Mouse (Mus musculus): ENCODE measurements around the gene Cdc25b. TPM values are rescaled to one million over a fixed set of nuclear protein-coding genes. Genes with fewer than 3 reads are reported as not detected.

Gene Cdc25b
- total RNA-seq, 2 experiments from 2014 or later, result 25.1 to 30.1 TPM

DNA sequence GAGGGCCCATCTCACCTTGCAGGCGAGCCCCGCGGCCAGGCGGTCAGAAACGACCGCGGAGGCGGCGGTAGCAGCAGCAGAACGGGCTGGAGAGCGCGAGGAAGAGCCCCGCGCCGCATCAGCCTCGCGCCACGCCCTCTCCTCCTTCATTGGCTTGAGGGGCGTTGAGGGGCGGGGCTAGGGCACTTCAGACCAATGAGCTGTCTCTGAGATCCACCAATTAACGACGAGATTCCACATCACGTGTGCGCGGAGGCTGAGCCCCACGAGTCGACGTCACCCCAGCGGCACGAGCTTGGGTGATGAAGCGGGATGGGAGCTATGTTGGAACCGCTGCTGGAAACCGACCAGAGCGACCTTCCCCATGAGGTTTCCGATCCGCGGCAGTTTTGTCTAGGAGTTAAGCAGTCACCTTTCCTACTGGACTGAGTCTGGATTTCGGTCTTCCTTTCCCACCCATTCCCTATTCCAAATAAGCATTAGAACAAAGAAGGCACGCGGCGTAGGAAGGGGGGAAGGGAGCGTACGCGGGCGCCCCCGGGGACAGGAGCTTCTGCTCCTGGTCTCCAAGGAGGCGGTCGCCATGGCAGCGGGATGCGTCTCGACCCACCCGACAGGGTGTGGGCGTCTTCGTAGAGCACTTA, 26.7 kb upstream of the Cdc25b start, which contains the start of gene 1700037H04Rik:
TSS of gene 1700037H04Rik (minus strand) at position 144 of the 644 bp plus-strand sequence.
- peak; percentile 98 for DNase-seq
- intact Hi-C loops (cut with DNase I), result no loop called here

DNA sequence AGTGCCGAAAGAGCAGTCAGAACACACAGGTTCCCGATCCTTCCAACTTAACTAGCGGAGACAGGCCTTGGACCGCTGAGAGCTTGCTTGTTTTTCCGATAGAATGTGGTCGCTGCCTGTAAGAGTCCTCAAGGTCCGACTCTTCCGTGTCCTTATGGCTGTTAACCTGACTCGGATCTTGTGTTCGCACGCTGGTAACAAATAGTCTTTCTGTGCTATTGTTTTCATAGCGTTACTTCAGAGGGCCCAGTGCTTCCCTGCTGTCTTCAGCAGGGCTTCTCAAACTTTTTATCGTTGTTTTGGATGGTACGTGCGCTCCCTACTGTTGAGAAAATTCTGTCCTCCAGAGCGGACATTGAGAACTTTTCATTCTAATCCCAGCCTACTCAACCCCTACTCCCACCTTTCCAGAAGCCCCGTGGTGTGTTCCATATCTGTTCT, 26.1 kb upstream of the Cdc25b start:
- intact Hi-C loops (cut with DNase I), result no loop called here
- no peak for DNase-seq

DNA sequence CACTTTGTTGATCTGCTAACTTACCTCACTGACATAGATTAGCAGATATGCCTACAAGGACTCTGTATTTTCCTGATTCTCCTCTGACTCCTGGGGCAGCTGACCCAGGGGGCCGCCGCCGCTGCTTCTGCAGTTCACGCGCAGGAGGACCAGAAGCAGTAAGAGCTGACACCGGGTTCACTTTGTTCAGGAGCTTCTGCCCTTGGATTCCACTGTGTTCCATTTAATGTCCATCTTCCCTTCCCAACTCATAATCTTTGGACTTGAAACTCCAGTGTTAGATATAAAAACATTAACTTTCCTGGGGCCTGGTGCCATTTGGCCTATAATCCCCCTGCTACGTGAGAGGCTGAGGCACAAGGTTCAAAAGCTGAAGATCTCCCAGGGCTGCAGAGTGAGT, 22.8 kb upstream of the Cdc25b start:
- DNase-seq, result no peak
- intact Hi-C loops (cut with DNase I), result no loop called here

DNA sequence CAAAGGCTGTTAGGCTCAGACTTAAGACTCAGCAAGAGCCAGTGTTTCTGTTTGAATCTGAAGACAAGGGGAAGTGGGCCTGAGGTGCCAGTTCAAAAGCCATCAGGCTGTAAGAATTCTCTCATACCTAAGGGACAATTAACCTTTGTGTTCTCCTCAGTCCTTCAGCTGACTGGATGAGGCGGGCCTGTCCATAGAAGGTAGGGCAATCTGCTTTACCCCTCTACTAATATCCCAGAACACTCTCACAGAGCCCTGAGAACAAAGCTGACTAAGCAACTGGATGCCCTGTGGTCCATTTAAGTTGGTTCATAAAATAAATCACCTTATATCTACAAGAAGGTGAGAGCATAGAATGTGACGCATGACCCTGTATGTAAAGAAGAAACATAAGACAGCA, 20.6 kb upstream of the Cdc25b start:
- DNase-seq, result no peak
- intact Hi-C loops (cut with DNase I), result no loop called here

DNA sequence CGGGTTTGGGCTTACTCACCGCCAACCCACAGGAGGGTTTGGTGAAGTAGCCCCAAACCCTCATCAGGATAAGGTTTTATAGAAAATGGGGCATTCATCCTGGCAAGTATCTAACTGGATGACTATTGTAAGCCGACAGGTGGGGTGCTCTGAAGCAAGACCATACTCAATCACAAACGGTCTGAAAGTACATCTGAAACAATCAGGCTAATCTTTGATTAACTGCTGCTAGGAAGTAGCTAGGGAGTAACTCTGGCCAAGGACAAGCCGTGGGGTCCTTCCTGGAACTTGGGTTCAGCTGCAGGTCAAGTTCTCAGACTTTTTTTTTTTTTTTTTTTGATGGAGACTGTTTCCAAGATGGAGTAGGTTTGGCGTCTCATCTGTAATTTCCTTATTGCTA, 18.8 kb upstream of the Cdc25b start:
- no peak for DNase-seq
- intact Hi-C loops (cut with DNase I), result no loop called here

DNA sequence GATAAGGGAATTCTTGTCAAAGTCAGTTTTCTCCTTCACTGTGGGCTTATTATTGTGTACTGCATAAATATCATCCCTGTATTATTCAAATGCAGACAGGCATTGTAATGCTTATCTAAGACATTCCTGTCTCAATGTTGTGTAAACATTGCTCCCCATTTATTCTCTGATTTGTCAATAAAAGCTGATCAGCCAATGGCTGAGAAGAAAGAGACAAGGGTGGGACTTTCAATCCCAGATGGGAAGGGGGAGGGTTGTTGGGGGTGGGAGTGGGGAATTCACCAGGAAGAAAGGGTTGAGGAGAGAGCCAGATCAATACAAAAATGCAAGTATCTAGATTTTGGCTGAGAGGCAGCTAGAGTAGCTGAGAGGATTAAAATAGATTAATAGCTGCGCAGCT, 17.8 kb upstream of the Cdc25b start:
- DNase-seq, result no peak
- intact Hi-C loops (cut with DNase I), result no loop called here

DNA sequence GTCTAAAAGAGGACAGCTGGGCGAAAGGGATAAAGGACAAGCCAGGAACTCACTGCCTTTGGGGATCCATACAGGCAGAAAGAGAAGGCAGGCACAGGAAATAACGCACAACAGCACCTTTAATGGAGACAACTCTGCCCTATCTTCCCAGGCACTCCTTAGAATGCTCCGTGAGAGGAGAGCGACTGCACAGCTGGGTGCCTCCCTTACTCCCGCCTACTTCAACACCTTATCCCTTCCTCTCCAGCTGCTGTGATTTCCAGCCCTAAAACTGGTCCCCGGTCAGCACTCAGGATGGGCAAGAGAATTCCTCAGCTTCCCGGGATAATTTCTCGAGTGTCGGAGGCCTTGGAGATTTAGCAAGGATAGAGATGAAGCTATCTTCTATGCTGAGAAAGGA, 15.8 kb upstream of the Cdc25b start:
- DNase-seq, result no peak
- intact Hi-C loops (cut with DNase I), result no loop called here

DNA sequence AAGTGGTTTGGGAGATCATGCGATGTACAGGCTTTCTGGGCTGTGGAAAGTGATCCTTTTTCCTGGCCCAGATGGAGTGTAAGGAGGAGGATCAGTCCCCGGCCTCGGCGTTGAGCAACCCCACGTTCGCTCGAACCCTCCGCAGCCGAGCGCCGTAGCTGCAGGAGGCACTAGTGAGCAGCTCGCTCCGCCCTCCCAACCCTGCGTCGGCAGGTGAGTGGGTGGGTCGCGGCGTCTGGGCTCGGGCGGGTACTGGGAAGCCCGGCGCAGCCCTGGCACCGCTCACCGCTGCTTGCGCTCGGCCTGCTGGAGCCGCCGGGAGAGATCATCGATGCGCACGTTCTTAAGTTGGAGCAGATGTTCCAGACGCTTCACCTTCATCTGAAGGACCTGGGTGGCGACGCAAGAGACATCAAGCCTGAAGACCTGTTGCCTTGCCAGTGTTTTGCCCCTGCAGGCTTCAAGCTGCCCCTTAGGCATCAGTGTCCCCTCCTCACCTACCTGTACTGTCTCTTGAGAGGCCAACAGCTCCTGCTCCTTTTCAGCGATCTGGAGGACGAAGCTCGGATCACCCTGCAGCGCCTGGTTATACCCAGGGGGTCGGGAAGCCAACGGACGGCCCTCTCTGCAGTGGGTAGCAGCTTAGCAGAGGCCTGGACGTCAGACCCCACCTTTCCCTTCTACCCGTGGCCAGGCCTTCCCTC, 15.2 kb upstream of the Cdc25b start:
- peak; percentile 60 for DNase-seq
- intact Hi-C loops (cut with DNase I), result no loop called here

DNA sequence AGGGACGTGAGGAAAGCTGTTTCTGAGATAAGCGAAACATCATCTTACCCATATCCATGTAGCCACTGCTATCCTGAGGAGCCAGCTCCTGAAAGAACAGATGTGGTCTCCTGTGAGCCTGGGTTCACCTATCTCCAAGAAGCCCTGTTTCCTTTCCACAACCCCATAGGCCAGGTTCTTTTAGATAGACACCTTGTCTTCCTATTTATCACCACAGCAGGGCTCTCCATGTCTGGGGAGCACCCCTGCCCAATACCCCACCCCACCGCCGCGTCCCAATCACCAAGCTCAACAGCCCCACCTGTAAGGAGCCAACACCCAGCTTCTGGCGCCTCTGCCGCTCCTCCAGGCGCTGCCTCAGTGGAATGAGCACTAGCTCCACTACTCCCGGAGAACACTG, 14.4 kb upstream of the Cdc25b start:
- DNase-seq, result no peak
- intact Hi-C loops (cut with DNase I), result no loop called here

DNA sequence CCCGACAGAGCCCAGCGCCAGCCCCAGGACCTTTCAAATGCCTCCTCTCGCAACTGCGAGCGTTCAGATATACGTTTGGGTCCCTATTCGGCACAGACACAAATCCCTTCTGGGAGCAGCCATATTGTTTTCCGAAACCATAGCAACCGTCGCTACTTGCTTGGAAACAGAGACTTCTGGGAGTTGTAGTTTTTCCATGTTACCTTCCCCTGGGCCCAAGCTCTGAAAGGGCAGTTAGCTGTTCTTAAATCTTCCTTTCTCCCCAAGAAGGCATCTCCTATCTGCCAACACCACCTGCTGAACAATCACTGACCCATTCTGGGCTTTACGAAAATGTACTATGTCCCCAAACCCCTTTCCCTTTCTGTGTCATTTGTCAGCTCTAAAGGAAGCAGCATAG, 12.0 kb upstream of the Cdc25b start:
- intact Hi-C loops (cut with DNase I), result no loop called here
- DNase-seq, result peak; percentile 41

DNA sequence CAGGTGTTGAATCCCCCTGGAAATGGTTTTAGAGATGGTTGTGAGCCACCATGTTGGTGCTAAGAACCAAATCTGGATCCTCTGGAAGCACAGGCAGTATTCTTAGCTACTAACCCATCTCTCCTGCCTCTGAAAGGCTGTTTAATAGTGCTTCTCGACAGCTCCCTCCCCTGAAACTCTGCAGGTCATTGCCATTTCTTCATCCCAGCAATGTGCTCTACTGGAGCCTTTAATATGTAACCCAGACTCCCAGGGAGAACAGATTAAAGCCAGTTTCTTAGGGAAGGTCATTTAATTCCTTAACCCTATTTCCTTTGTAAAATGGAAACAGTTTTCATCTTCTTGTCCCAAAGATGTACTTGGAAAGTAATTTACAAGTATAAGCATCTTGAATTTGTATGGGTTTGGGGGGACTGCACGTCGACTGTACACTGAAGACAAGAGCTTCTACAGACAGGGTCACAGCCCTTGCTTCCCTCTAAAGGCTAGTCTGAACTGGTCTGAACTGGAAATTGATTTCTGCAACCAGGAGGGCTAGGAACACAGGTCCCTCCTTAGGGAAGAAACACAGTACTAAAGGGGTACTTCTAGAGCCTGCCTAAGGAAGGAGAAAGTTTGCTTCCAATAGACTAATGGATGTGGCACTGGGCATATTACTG, 11.3 kb upstream of the Cdc25b start:
- no peak for DNase-seq
- intact Hi-C loops (cut with DNase I), result no loop called here

DNA sequence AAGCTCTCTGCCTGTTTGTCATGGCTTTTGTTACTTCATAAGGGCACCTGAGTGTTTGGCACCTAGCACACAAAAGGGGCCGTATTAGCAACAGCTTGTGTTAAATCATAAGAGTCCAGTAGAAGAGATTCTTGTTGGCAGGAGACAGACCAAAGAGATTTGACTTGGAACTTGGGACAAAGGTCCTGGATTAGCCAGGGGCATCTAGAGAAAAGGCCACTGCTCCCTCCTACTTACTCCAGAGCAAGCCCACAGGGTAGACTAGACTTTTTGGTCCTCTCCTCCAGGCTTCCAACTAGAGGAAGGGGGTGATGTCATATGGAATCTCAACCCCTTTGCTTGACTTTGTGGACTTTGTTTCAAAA, 10.8 kb upstream of the Cdc25b start:
- intact Hi-C loops (cut with DNase I), result no loop called here
- DNase-seq, result no peak

DNA sequence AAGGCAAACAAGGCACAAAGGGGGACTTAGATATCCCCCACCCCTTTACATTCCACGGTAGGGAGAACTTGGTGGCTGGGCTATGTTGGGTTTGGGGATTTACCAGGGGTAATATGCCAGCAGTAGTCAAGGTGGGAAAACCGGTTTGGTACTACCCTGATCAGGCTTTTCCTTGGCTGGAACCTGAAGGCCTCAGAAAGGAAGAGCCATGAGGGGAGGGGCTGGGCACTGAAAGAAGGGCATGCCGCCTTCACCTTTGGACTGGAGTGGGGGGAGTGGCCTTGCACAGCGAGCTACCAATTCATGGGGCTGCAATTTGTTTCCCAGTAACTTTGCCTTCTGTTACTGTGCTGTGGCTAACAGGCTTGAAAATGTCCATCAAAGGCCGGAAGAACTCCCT, 10.3 kb upstream of the Cdc25b start:
- intact Hi-C loops (cut with DNase I), result no loop called here
- no peak for DNase-seq

DNA sequence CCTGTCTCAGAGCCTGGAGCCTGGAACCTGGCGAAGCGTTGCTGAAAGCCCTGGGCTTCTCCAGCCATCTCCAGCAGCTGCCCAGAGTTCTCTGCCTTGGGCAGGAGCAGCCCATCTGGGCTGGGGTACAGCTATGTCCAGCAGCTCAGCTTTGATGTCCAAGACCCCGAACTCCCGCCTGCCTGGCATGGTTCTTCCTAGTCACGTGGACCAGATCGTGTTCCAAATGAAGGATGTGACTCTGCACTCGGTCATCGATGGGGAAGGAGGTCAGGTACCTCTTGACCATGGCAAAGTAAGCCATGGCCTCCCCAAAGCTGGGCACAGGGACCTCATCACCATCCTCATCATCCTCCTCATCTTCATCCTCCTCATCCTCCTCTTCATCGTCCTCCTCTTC, 8.8 kb upstream of the Cdc25b start:
- intact Hi-C loops (cut with DNase I), result no loop called here
- no peak for DNase-seq

DNA sequence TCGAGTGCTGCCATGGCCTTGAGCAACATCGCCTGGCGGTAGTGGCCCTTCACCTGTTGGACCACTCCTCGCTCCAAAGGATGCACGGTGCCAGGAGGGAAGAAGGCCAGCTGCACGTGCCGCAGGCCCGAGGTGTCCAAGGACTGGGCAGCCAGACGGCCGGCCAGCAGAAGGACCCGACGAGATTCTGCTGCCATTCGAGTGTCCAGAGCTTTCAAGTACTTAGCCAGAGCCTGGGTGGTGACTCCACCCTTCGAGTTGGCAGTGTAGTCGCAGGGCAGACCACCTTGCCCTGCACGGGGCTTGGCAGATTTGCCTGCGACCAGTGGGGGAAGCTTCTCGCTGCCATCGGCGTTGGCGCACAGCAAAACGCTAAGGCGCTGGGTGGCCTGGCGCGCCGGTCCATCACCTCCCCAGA, 7.9 kb upstream of the Cdc25b start:
- intact Hi-C loops (cut with DNase I), result no loop called here
- peak; percentile 35 for DNase-seq

DNA sequence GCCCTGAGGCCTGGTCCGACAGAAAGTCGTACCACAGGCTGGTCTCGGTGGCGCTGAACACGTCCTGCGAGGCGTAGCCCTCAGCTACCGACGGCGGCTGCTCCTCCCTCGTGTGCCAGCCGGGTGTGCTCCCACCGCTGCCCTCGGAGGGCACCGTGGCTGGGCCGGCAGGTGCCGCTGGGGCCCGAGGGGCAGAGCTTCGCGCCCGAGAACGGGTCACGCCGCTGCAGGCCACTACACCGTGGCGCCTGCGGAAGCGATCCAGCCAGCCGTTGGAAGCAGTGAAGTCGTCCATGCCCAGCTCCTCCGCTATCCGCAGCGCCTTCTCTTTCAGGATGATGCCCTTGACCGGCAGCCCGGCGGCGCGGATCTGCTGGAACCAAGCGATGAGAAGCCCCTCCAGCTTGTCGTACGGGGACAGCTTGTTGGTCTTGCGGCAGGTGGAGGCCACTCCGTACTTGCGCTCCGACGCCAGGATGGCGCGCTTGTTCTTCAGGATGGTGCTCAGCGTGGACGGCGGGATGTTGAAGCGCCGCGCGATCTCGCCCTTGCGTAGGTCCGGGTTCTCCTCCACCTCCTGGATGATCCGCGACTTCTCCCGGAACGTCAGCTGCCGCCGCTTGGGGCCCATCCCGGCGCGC, 7.4 kb upstream of the Cdc25b start:
- intact Hi-C loops (cut with DNase I), result no loop called here
- peak; percentile 71 for DNase-seq

DNA sequence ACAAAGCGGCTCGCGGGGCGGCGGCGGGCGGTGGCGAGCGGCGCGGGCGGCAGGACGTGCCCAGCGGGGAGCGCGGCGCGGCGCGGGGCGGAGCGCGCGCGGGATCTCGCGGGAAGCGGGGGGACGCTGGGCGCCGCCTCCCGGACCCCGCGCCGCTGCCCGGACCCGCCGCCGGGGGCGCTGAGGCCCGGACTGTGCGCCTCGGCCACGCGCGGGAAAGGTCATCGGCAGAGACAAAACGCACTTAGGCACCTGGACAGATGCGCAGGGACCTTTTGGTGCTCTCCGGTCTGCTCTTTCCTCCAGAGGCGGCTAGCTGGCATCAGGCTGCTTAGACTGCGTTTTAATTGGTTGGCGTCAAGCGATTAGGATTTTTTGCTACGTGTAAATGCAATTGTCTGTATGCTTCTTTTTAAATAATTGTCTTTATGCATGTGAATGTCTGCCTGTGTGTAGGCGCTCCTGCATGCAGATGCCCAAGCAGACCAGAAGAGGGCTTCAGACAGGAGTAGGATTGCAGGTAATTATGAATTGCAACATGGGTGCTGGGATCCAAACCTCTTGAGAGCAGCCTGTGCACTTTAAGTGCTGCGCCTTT, 6.7 kb upstream of the Cdc25b start, which contains the start of gene Cenpb:
TSS of gene Cenpb (minus strand) at position 78 of the 598 bp plus-strand sequence.
- intact Hi-C loops (cut with DNase I), result no loop called here
- DNase-seq, result peak; percentile 88

DNA sequence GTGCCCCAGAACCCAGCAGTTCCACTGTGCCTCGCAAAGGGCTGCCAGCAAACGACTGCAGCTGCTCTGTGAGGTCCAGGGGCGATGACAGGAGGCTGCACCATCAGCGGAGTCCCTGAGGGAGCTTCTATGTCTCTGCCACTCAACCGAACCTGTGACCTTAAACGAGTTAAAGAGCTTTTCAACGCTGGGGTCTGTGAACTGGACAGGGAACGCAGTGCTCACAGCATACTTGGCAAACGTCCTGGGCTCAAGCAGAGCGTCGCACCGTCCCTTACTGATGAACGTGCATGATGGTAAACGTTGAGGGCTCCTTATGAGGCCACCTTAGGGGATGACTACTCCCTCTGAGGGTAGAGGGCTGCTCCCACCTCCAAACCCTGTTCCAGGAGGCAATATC, 406 bp upstream of the Cdc25b start:
- peak; percentile 24 for DNase-seq
- intact Hi-C loops (cut with DNase I), result no loop called here

DNA sequence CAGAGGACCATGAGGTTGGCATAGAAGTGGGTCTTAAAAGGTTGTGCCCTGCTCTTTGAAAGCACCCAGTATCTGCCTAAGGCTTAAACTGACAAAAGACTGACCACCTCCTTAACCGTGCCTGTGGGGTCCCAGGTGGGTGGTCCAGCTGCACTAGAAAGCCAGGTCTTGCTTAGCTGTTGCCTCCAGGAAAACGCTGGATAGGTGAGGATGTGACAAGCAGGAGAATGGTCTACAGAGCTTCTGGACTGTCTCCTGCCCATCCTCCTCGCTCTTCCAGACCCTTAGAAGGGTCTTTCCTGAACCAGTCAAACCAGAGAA, 813 bp downstream of the Cdc25b start:
- DNase-seq, result no peak

DNA sequence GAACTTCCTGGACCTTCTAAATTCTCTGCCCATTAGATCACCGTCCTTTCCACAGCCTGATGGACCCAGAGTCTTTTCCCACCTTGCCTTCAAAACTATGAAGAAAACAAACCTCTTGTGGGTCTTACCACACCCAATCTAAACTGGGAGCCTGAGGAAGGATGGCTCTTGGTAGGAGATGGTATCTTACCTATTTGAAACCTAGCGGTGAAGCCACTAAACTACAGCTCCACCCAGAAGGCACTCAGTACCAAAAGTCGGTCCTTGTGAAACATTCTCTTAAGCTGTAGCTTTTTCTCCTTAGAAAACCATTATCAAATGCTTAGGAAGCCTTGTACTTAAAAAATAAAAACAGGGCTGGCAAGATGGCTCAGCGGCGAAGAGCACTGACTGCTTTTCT, 1.6 kb downstream of the Cdc25b start:
- intact Hi-C loops (cut with DNase I), result no loop called here
- no peak for DNase-seq

More for the DNA sequence above, 813 bp downstream of the Cdc25b start:
- intact Hi-C loops (cut with DNase I), result no loop called here

All from left cerebral cortex, postnatal 4 days (tissue).